Mouse (Mus musculus) monocyte, adult 2 months (primary cell): ENCODE results near the gene Olfr619.

Source experiments
- DNase-seq, 2 experiments: peaks; one replicate each; pipeline ENCODE4 v3.0.0; 2022; ENCODE audit warnings: low spot score in 2 of 2, low read depth in 1 of 2

Olfr619 gene

DNA sequence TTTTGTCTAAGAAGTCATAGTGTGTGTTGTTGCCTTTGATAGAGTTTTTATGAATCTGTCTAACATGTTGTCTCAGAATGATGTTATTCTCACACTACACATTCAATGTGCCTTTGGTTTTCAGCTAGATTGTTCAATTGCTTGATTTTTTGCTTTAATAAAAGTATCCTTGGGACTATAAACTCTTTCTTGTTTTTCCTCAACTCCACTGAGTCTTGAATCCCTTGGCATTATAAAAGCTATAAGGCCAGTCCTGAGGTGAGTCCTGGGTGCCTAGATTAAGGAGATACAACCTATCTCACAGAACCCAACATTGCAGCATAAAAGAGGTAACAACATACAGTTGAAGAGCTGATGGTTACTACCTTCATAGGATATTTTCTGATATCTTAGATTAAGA is at the start of gene Olfr619:
Olfr619 (plus strand) TSS at position 301 of the 400 bp plus-strand sequence.
- DNase-seq, result no peak

DNA sequence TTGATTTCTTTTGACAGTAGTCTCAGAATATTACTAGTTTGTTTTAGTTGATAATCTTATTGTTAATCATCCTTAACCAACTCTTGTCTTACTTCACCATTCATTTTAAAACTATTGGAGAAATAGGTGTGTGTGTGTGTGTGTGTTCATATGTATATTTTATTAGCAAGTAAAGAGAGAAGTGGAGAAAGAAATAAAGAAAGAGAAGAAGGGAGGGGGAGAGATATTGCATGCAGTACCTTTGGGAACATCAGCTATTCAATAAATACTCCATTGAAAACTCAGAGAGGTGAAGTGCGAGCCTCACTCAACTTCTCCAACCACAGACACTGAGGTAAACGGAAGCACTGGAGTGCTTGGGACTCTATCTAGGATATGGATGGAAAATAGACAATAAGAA is 44.6 kb upstream of the Olfr619 start, which contains the start of gene Olfr615:
Olfr615 (plus strand) TSS at position 301 of the 400 bp plus-strand sequence.
- DNase-seq, result no peak

DNA sequence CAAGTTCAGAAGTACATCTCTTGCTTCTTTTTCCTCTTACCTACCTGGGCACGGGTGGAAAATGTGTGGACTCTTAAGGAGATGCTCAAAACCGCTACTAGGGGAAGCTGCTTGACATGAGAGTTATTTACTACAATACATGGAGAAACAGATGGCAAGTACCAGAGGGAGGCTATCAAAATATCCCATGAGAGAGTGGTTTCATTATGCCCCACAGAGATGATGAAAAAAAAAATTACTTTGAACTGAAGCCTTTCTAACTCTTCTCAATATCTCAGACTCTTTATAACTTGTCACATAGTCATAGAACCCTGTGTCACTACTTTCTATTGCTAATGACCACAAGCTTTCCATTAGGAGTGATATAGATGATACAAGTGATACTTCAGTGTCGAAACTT is 31.3 kb upstream of the Olfr619 start, which contains the start of gene Olfr616:
Olfr616 (minus strand) TSS at position 101 of the 400 bp plus-strand sequence.
- no peak for DNase-seq

DNA sequence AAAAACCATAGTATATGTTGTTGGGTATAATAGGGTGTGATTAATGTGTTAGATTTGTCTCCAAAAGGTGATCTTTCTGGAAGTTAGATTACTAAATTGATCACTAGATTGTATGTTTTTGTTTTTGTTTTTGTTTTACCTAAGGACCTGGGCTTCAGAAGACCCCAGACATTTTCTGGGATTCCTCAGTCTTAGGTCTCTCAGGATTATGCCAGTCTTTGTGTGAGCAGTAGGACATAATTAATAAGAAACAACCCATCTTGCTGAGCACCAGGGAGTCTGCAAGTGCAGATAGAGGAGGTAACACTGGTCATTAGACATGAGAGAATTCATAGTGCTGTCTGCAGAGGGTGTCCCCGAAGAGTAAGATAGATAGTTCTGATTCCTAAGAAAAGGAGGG is 27.6 kb upstream of the Olfr619 start, which contains the start of gene Olfr617:
Olfr617 (plus strand) TSS at position 301 of the 400 bp plus-strand sequence.
- DNase-seq, result no peak

DNA sequence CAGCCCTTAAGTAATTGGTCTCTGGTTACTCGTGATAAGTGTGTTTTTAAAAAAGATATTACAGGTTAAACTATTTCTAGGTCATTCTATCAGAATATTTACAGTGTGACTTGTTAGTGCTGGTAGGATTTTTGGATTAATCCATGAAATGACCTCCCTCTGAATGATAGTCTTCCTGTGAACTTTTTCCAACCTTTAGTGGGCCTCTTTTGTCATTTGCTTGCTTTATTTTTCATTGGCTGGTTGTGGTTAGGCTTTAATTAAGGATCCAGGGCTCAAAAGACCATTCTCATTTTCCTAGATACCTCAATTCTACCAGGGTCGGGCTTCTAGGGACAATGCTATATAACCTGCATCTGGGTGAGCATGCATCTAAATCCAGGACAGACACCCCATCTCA is 10.6 kb upstream of the Olfr619 start, which contains the start of gene Olfr618:
Olfr618 (plus strand) TSS at position 301 of the 400 bp plus-strand sequence.
- DNase-seq, result no peak

DNA sequence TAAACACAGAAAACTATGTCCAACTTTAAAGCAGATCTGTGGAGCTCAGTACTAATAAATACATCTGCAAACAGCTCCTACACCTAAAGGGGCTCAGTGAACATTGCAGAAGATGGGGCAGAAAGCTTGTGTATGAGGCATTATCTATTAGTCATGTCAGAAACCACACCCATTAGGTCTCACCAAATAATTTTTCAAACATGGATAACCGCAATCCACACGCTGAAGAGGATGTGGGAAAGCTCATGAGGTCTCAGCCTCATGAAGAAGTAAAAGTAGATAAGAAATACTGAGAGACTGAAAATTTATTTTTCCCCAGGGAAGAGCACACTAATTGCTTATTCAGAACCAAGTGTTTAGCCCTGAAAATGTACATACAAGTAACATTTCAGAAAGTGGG is 7.0 kb downstream of the Olfr619 start:
- DNase-seq, result no peak

DNA sequence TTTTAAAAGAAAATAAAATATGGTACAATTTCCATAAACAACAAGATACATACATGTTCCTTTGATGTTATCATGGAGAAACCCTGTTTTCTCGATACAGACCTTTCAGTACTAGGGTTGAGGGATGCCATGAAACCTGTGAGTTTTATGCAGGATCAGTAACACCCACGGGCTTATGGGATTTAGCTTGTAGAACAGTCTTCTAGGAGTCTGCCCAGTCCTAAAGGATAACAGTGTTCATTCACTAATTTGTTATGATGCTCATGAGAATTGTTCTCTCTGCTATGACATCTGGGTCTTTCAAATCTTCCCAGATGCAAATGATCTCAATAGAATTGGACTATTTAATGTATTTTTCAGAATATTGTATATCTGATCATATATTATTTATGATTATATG is 12.1 kb downstream of the Olfr619 start, which contains the start of gene Olfr620:
Olfr620 (minus strand) TSS at position 101 of the 400 bp plus-strand sequence.
- no peak for DNase-seq

DNA sequence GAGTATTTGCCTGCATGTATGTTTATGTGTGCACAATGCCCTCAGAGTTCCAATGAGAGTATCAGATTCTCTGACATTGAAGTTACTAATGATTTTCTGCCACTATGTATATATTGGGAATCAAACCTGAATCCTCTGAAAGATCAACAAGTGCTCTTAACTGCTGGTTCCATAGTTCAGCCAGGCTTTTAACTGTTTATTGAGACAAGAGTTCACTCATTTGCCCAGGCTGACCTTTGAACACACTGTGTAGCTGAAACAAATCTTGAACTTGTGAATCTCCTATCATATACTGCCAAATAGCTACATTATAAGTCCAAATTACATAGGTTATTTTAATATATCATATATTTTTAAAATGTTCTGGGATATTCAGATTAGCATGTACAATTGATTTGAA is 36.4 kb downstream of the Olfr619 start:
- DNase-seq, result no peak

DNA sequence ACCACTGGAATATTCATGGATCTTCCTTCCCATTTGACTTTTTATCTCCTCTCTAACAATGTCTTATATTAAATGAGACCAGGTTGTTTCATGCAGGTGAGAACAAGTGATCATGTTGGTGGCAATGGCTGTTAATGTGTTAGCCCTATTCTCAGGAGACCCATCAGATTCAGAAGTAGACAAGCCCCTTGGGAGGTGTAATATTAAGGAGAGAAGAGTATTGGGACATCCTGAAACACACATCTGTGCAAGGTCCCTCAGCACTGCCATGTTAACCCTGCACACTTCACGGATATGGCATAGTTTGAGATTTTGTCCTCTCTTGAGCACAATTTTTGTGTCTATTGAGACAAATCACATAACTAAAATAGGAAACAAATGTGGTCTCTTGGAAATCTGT is 42.2 kb downstream of the Olfr619 start, which contains the start of gene Olfr622:
Olfr622 (minus strand) TSS at position 101 of the 400 bp plus-strand sequence.
- no peak for DNase-seq

DNA sequence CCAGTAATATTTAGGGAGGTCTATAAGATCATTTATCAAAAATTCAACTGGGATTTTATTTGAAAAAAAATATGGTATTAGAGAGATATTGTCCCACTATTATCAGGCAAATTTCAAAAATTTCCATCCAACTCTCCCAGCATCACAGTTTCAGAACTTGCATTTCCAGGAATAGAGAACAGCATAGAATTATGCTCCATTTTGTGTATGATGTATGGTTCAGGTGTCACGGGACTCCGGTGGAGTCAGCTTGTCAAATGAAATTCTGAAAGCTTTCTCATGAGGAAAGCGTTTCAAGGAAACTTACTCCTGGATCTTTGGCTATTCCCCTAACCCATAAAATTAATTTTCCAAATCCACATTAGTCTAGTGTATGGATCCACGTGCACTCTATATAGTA is 43.7 kb downstream of the Olfr619 start:
- no peak for DNase-seq
